Mouse (Mus musculus): ENCODE measurements around the gene Hoxd10.

DNA sequence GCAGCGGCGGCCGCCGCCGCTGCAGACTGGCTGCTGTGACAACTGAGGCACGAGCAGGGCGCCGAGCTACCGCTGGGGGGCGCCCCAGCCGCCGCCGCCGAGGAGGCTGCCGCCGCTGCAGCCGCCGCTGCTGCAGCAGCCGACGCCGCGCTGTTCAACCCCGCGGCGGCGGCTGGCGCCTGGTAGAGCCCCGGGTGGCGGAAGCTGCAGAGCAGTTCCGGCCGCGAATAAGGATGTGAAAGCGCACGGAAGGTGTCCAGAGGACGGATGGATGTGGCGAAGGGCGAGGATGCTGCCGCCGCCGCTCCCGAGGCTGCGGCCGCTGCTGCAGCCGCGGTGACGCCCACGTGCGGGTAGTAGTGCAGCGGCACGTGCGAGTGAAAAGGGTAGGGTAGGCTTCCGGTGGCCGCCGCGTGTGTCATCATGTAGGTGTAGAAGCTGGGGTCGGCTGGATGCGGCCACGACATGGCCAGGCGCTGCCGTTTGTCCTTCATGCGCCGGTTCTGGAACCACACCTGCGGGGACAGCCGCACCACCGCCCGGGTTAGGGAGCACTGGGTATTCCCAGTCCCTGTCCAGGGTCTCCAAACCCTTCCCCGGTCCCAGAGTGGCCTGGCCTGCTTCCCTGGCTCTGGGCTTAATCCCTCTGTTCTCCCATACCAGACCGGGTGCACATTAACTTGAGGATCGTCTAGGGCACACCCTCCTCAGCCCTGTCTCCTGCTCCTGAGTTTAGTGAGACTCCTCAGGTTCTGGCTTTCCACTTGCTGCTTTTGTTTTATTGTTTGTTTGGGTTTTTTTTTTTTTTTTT lies 35.7 kb upstream of the Hoxd10 start:
- TF ChIP-seq CTCF (IDR thresholded peaks at IDR 0.05; ENCODE audit: low read depth) (no peak), EP300 (IDR thresholded peaks at IDR 0.05; ENCODE audit: low read depth) (no peak)

All from liver, embryonic 14.5 days (tissue).